Mouse (Mus musculus) embryonic facial prominence, embryonic 13.5 days (tissue): ENCODE measurements at regions not wholly inside any gene's neighbourhood (a gene's known extent, or its start where the extent isn't known, plus 50 kb on each side); places are given as distances from the start of the nearest gene placed in this dataset.

Experiments used
- ATAC-seq: fragments of 200-750 bp; cut with Nextera tagmentation; 2 replicates; pipeline ENCODE4 v1.8.0; 2017; ENCODE audit warnings: low read depth; ENCODE audit not compliant: insufficient number of reproducible peaks, insufficient read depth, low FRiP score, low TSS enrichment
- H3K27ac ChIP-seq: fragments of 300-500 bp; sonication (generic); 2 replicates; pipeline ENCODE4 v1.5.1; 2015; ENCODE audit warnings: moderate library complexity, mild to moderate bottlenecking, inconsistent platforms
- H3K27me3 ChIP-seq: fragments of 300-500 bp; sonication (generic); 2 replicates; pipeline ENCODE4 v1.6.1; 2015; ENCODE audit warnings: mild to moderate bottlenecking, inconsistent platforms
- H3K36me3 ChIP-seq: fragments of 300-500 bp; sonication (generic); 2 replicates; pipeline ENCODE4 v1.6.1; 2015; ENCODE audit warnings: mild to moderate bottlenecking, inconsistent platforms
- H3K4me1 ChIP-seq: fragments of 300-500 bp; sonication (generic); 2 replicates; pipeline ENCODE4 v1.6.1; 2015; ENCODE audit warnings: inconsistent platforms
- H3K4me2 ChIP-seq: fragments of 300-500 bp; sonication (generic); 2 replicates; pipeline ENCODE4 v1.6.1; 2015; ENCODE audit warnings: moderate library complexity, mild to moderate bottlenecking, inconsistent platforms
- H3K4me3 ChIP-seq: fragments of 300-500 bp; sonication (generic); 2 replicates; pipeline ENCODE4 v1.5.1; 2015; ENCODE audit warnings: mild to moderate bottlenecking, inconsistent platforms
- H3K9ac ChIP-seq: fragments of 300-500 bp; sonication (generic); 2 replicates; pipeline ENCODE4 v1.6.1; 2015; ENCODE audit warnings: mild to moderate bottlenecking, inconsistent platforms
- H3K9me3 ChIP-seq: fragments of 300-500 bp; sonication (generic); 2 replicates; pipeline ENCODE4 v1.6.1; 2016; ENCODE audit warnings: inconsistent platforms
- WGBS: fragments of 180-500 bp; shearing (Covaris S2); methylation state at CpG from one replicate; pipeline ENCODE4 v1.1.7; 2015; ENCODE audit warnings: mixed read lengths; 5-methylcytosine and 5-hydroxymethylcytosine counted together

DNA sequence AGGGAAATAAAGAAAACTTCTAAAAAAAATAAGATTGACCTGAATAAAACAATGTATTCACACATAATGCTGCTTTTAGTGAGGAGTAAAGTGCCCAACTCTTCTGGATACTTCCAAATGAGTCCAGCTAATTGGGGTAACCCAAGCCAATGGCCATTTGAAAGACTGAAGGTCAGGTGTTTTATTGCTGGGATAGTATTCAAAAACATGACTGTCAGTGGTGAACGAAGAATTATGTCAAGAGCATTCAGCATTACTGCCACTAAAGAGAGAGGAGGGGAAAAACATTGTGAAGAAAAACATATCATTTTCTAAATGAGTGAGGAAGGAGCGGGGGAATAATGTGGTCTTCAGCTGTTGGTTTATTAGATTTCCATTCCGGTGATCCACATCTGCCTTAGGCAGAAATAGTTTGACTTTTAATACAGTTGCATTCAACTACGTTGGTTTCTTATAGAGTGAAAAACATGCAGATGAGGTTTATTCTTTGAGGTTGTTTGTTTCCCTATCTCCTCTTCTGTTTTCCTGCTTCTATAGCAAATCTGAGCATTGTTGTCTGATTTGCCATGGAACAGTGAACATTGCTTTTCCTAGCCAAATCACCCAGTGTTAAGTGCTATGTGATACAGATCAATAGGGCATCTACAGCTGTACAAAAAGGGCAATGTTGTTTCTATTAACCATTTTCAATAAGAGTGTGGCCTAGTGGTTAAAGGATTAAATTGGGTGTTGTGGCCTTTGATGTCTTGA lies 435.3 kb upstream of the Ccnh start:
- Histone ChIP-seq H3K27ac (no peak overlapping the region), H3K4me1 (no peaks in the 10 kb centered on the region), H3K4me3 (no peak overlapping the region), H3K9me3 (no peaks in the 10 kb centered on the region), H3K4me2 (no peak overlapping the region), H3K27me3 (peaks cover 10% of the 10 kb centered on the region; the same call in 1 of the 2 replicates), H3K36me3 (no peaks in the 10 kb centered on the region), H3K9ac (no peak overlapping the region)
- ATAC-seq = no peak
- WGBS = 62% methylated on average over 4 of the region's 4 CpGs

DNA sequence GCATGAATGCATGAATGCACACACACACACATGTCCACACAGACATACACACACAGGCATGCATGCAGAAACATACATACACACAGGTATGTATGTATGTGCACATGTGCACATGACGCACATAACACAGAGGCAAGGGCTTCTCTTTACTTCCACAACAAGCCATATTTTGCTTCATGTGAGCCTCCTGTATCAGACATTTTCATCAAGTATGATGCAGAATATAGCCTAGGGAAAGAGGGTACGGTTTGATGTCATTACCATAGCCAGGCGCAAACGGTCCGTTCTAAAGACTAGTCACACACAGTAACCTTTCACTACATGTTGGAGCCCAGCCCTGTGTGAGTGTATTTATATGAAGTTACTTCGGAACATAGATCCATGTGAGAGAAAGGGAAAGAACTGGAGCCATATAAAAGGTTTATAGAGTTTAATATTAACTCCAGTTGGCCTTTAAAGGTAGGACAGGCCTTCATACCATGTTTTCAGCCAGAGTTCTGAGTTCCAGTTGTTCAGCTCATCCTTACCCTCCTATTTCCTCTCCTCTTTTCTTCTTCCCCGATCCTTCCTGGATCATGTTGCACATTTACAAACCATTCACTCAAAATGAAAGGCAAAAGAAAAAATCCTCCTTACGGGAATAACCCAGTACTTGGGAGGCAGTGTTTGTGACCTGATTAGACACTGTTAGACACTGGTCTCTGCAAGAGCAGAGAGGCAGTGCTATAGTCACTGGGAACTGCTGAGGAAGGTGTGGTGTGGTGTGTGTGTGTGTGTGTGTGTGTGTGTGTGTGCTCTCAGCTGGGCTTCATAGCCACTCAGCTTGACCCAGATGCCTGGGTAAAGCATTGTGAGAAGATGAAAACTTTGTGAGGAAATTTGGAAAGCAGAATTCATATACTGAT lies 434.1 kb upstream of the Ccnh start:
- no peak overlapping the region for H3K4me2 ChIP-seq
- no peak overlapping the region for H3K9ac ChIP-seq
- H3K4me1 ChIP-seq = no peaks in the 10 kb centered on the region
- H3K4me3 ChIP-seq = no peak overlapping the region
- H3K27ac ChIP-seq = no peak overlapping the region
- no peaks in the 10 kb centered on the region for H3K9me3 ChIP-seq
- ATAC-seq = no peak
- peaks cover 10% of the 10 kb centered on the region; the same call in 1 of the 2 replicates for H3K27me3 ChIP-seq
- WGBS = 80% methylated on average over 8 of the region's 8 CpGs
- H3K36me3 ChIP-seq = no peaks in the 10 kb centered on the region

DNA sequence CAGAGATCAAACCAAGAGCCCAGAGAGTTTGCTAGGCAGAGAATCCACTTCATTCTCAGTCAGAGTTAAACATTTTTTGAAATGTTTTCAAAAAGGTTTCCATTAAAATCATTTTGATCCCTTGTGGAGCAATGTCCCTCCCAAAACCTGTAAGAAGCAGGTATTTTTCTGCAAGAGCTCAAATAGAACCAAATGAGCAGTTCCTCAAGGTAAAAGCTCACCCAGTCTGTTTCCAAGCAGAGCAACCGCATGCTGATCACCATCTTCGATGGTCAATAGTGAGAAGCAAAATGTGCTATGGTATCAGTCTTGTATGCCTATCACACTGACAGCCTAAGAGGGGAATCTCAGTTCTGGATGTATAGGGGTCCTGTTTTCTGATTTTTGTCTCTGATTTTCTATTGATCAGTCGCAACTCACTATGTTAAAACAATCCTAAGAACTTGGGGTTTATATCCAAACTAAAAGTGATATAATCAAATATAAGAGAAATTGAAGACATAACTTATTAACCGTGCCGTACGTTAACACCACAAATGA lies 432.3 kb upstream of the Ccnh start:
- Histone ChIP-seq H3K27me3 (peaks cover 10% of the 10 kb centered on the region; the same call in 1 of the 2 replicates), H3K4me2 (no peak overlapping the region), H3K36me3 (no peaks in the 10 kb centered on the region), H3K9me3 (no peaks in the 10 kb centered on the region), H3K4me1 (no peaks in the 10 kb centered on the region), H3K9ac (no peak overlapping the region), H3K27ac (no peak overlapping the region), H3K4me3 (no peak overlapping the region)
- no peak for ATAC-seq
- WGBS = 88% methylated on average over 6 of the region's 6 CpGs

DNA sequence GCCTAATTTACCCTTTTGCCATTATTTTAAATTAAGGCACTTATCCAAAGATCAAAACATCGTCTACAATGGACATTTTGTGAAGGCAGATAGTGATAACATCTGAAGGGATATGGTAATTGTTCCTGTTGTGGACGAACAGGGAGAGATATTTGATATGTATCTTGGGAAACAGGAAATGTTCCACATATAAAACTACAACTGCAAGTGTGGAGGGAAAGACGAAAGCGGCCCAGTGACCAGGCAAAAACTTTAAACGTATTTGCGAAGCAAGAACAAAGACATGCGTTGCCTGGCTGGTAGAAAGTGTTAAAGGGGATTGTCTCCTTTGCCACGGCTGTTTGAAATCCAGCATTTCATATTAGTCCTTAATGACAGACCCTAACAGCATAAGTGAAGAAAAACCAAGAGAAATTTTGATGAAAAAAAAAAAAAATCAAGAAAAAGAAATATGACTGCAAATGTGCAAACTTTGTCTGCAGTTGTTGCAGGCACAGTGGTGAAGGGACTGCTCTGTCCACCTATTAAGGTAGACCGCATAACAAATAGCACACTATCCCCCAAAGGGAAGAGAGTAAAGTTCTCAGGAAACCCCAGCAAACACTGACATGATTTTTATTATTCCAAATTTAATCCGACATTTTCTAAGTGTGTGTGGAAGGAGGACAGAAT lies 431.2 kb upstream of the Ccnh start:
- Histone ChIP-seq H3K36me3 (no peaks in the 10 kb centered on the region), H3K27ac (no peak overlapping the region), H3K4me1 (no peaks in the 10 kb centered on the region), H3K27me3 (peaks cover 10% of the 10 kb centered on the region; the same call in 1 of the 2 replicates), H3K9me3 (no peaks in the 10 kb centered on the region), H3K4me2 (no peak overlapping the region), H3K9ac (no peak overlapping the region), H3K4me3 (no peak overlapping the region)
- ATAC-seq = 0 out of 2 replicates have a peak, but pooled peaks have one; percentile 43
- 25% methylated on average over 10 of the region's 10 CpGs for WGBS

DNA sequence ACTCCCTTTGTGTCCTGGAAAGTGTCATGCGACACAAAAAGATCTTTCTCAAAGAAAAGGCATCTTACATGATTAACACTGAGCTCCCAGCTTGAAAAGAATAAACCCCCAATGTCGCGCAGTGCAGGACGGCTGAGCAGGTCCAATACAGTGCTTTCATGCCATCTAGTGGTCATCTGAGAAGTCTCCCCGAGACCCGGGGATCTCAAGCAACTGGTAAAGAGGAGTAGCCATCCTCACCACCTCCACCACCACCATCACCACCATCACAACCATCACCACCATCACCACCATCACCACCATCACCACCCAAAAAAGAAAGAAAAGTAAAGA lies 430.7 kb upstream of the Ccnh start:
- ATAC-seq = peak; percentile 67; the same call in 1 of the 2 replicates
- H3K9me3 ChIP-seq = no peaks in the 10 kb centered on the region
- H3K27me3 ChIP-seq = peaks cover 10% of the 10 kb centered on the region; the same call in 1 of the 2 replicates
- H3K4me3 ChIP-seq = no peak overlapping the region
- H3K4me1 ChIP-seq = no peaks in the 10 kb centered on the region
- no peaks in the 10 kb centered on the region for H3K36me3 ChIP-seq
- no peak overlapping the region for H3K27ac ChIP-seq
- H3K4me2 ChIP-seq = no peak overlapping the region
- no peak overlapping the region for H3K9ac ChIP-seq
- WGBS = 0% methylated on average over 6 of the region's 6 CpGs

DNA sequence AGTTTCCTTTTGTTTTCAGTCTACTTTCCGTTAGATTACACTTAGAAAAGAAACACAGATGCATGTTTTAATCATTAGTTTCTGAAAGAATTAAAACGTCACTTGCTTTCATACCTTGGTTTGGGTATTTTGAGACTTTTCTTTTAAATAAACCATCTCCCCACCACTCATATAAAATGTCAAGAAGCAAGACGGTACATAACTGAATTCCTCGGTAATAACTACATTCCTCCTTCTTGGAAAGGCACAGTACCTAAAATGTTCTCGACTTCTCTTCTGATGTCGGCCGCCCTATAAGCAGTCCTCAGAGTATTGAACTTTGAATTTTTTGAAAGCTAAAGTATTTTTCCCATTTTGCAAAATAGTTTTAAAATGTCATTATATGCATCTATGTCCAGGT lies 430.1 kb upstream of the Ccnh start:
- Histone ChIP-seq H3K9me3 (no peaks in the 10 kb centered on the region), H3K9ac (no peak overlapping the region), H3K4me1 (no peaks in the 10 kb centered on the region), H3K27me3 (peaks cover 10% of the 10 kb centered on the region; the same call in 1 of the 2 replicates), H3K27ac (no peak overlapping the region), H3K4me2 (no peak overlapping the region), H3K4me3 (no peak overlapping the region), H3K36me3 (no peaks in the 10 kb centered on the region)
- WGBS = 66% methylated on average over 7 of the region's 7 CpGs
- no peak for ATAC-seq

DNA sequence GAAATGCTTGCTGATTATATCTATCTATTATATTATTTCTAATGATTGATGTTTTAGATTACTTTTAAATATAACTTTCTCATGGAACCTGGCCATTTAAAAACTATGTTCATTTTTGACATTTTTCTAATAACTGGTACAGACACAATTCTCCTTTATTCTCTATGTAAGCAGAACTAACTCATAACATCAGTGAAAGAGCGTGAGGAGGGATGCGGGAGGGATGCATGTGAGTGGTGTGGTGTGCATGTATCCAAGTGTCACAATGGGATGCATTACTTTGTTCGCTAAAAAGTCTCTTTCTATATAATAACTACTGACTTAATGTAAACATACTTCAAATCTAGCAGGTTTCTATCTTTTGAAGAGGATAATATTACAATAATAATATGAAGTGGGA lies 428.7 kb upstream of the Ccnh start:
- Histone ChIP-seq H3K9ac (no peak overlapping the region), H3K4me3 (no peak overlapping the region), H3K4me2 (no peak overlapping the region), H3K27ac (no peak overlapping the region), H3K27me3 (peaks cover 10% of the 10 kb centered on the region; the same call in 1 of the 2 replicates), H3K4me1 (no peaks in the 10 kb centered on the region), H3K9me3 (no peaks in the 10 kb centered on the region), H3K36me3 (no peaks in the 10 kb centered on the region)
- WGBS = 58% methylated on average over 3 of the region's 3 CpGs
- no peak for ATAC-seq

DNA sequence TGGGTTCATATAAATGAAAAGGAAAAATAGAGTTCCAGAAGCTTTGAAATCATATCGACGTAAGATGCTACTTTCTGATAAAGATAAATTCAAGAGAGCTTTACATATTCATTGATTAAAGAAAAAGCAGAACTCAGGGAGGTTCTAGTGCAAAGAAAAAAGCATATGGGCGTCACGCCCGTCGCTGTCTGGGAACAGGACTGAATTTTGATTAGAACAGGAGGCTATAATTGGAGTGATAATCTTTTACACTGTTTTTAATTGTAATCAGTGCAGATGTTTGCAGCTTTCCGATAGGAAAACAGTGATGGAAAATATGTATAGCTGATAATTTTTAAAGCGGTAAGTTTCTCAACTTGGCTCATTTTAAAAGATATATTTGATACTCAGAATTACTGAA lies 428.2 kb upstream of the Ccnh start:
- Histone ChIP-seq H3K9me3 (no peaks in the 10 kb centered on the region), H3K4me2 (no peak overlapping the region)
- WGBS = 61% methylated on average over 8 of the region's 8 CpGs

DNA sequence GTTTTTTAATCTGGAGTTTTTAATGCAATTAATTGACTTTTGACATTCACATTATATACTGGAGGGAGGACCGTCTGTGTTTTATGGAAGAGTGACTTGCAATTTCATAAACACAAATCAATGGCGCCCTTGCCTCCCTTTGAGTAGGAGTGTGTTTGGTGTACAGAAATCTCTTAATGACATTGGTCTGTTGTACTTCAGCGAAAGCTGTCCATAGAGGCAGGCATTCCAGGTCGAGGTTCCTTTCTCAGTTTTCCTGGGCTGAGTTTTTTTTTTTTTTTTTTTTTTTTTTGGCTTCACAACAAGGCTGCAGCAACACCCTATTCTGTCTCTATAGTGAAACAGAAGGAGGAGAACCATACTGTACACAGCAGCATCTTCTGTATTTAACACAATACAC lies 427.4 kb upstream of the Ccnh start:
- Histone ChIP-seq H3K27ac (no peak overlapping the region), H3K4me3 (no peak overlapping the region), H3K27me3 (peaks cover 9% of the 10 kb centered on the region; the same call in 1 of the 2 replicates), H3K36me3 (no peaks in the 10 kb centered on the region), H3K4me2 (no peak overlapping the region), H3K9me3 (no peaks in the 10 kb centered on the region), H3K9ac (no peak overlapping the region), H3K4me1 (no peaks in the 10 kb centered on the region)
- 53% methylated on average over 4 of the region's 4 CpGs for WGBS
- no peak for ATAC-seq

More for the DNA sequence above, 428.2 kb upstream of the Ccnh start:
- no peaks in the 10 kb centered on the region for H3K4me1 ChIP-seq
- ATAC-seq = no peak
- no peak overlapping the region for H3K4me3 ChIP-seq
- no peak overlapping the region for H3K9ac ChIP-seq
- H3K27ac ChIP-seq = no peak overlapping the region
- H3K27me3 ChIP-seq = peaks cover 10% of the 10 kb centered on the region; the same call in 1 of the 2 replicates
- no peaks in the 10 kb centered on the region for H3K36me3 ChIP-seq

DNA sequence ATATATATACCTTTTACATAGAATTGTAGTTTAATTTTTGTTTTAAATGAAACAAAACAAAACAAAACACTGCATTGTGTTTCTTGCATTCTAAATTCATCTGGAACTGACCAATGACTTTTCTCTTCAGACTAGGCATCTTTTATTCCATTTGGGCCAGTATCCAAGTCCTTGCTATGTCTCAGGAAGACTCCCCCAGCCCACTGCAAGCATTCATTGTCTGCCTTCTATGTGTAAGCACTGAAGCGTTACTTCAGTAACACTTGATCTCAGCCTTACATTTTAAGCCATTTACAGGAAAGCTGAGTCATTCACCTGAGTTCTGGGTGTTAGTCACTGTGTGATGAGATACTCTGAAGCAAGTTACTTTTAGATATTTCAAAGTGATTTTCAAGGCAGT lies 425.3 kb upstream of the Ccnh start:
- Histone ChIP-seq H3K9me3 (no peaks in the 10 kb centered on the region), H3K9ac (no peak overlapping the region), H3K27me3 (no peaks in the 10 kb centered on the region), H3K4me2 (no peak overlapping the region), H3K36me3 (no peaks in the 10 kb centered on the region), H3K27ac (no peak overlapping the region), H3K4me3 (no peak overlapping the region), H3K4me1 (no peaks in the 10 kb centered on the region)
- WGBS = 55% methylated on average over 1 of the region's 1 CpGs
- no peak for ATAC-seq

DNA sequence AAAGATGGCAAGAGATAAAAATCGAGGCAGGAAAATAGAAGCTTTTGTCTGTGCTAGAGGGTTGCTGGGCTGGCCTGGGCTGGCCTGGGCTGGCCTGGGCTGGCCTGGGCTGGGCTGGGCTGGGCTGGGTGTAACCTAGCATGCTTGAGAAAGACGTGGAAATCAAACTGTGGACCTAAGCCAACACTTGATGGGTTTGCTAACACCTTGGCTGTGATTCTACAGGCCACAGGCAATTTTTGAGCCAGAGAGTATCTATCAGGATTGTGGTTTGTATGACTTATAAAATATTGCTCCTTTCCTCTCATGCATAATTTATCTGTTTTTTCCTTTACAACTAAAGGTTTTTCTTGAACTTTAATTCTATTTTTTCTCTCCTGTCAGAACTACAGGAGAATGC lies 417.3 kb upstream of the Ccnh start:
- Histone ChIP-seq H3K4me1 (no peaks in the 10 kb centered on the region), H3K4me2 (no peak overlapping the region), H3K4me3 (no peak overlapping the region), H3K9ac (no peak overlapping the region), H3K27me3 (no peaks in the 10 kb centered on the region), H3K27ac (no peak overlapping the region), H3K9me3 (no peaks in the 10 kb centered on the region), H3K36me3 (no peaks in the 10 kb centered on the region)
- 54% methylated on average over 2 of the region's 2 CpGs for WGBS
- ATAC-seq = no peak
